Mouse (Mus musculus) midbrain, embryonic 12.5 days (tissue): ENCODE results near the gene Rbmx. TPM values are rescaled to one million over a fixed set of nuclear protein-coding genes. Genes with fewer than 3 reads are reported as not detected.
A peak's percentile ranks its signal among the peaks of the same experiment; 100 is the strongest.

ENCODE experiments used
- ATAC-seq: fragments of 200-750 bp; cut with Nextera tagmentation; 2 replicates; pipeline ENCODE4 v1.8.0; 2017; ENCODE audit warnings: low read depth, moderate TSS enrichment, moderate library complexity; ENCODE audit not compliant: low FRiP score
- H3K27ac ChIP-seq: fragments of 300-500 bp; sonication (generic); replicated peaks from 2 replicates; pipeline ENCODE4 v1.5.1; 2016; ENCODE audit warnings: mild to moderate bottlenecking
- H3K27me3 ChIP-seq: fragments of 300-500 bp; sonication (generic); 2 replicates; pipeline ENCODE4 v1.6.1; 2016; ENCODE audit warnings: mild to moderate bottlenecking
- H3K36me3 ChIP-seq: fragments of 300-500 bp; sonication (generic); 2 replicates; pipeline ENCODE4 v1.6.1; 2016
- H3K4me1 ChIP-seq: fragments of 300-500 bp; sonication (generic); 2 replicates; pipeline ENCODE4 v1.6.1; 2016
- H3K4me2 ChIP-seq: fragments of 300-500 bp; sonication (generic); replicated peaks from 2 replicates; pipeline ENCODE4 v1.6.1; 2016; ENCODE audit warnings: mild to moderate bottlenecking, moderate library complexity
- H3K4me3 ChIP-seq: fragments of 300-500 bp; sonication (generic); 2 replicates; pipeline ENCODE4 v1.5.1; 2016; ENCODE audit warnings: mild to moderate bottlenecking
- H3K9ac ChIP-seq: fragments of 300-500 bp; sonication (generic); replicated peaks from 2 replicates; pipeline ENCODE4 v1.6.1; 2016; ENCODE audit warnings: mild to moderate bottlenecking, moderate library complexity
- H3K9me3 ChIP-seq: fragments of 300-500 bp; sonication (generic); 2 replicates; pipeline ENCODE4 v1.6.1; 2016; ENCODE audit warnings: mild to moderate bottlenecking
- WGBS: fragments of 180-500 bp; shearing (Covaris S2); methylation state at CpG from one replicate; pipeline ENCODE4 v1.1.7; 2016; 5-methylcytosine and 5-hydroxymethylcytosine counted together
- polyA plus RNA-seq: library from polyadenylated mRNA; unstranded; fragments of >200 nt; fragmentation: Nextera tagmentation; extraction: Ambion mirVana; gene quantifications from 2 replicates; pipeline ENCODE4 v1.2.1, GENCODE M21; 2016

Rbmx gene
- 268 and 280 TPM in 2 replicates for polyA plus RNA-seq

DNA sequence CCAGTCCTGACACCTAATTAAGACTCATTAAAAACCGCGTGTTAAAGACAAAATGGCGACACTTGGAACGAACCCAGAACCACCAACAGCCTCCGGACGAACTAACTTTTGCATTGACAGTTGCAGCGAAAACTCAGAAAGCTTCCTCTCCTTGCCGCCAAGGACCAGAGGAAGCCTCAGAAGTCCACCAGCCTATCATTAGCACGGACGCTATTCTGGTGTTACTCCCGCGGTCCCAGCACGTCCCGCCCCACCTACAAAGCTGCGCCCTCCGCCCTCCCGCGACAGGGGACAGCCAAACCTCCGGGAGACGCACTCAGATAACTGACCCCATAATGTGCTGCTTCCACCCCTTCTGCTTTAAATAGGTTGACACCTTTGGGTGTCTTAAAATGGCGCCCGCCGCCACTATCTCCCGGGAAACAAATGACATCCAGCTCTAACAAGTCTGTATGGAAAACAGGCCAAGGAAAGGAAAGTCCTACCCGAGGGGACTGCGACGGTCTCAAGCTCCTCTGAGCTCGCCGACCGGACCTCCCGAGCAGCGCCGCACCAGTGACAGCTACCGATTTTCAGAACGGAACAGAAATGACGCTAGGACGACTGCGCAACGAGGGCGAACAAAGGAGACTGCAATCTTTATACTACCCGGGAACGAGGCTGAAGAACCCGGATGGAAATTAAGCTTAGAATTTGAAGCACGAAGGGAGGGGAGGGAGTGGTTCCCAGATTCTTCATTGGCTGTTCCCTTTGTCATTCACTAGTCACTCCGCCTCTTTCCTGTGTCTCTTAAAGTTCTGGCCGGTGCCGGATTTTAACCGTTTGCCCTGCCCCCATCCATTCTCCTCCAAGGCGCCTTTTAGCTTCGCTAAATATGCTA is at the start of gene Rbmx:
Gene Rbmx, minus strand, starts transcription at position 670 of the 880 bp plus-strand sequence.
- Histone ChIP-seq H3K4me1 (no peaks in the 10 kb centered on the region), H3K27ac (peak within 1 kb of the TSS; percentile 93), H3K36me3 (peaks cover 13% of the 10 kb centered on the region), H3K27me3 (no peaks in the 10 kb centered on the region), H3K4me2 (peak within 1 kb of the TSS; percentile 54), H3K9me3 (no peaks in the 10 kb centered on the region), H3K4me3 (peak within 1 kb of the TSS; percentile 59), H3K9ac (peak within 1 kb of the TSS; percentile 77)
- peak; percentile 96 for ATAC-seq
- WGBS = 25% methylated on average over 50 of the region's 50 CpGs

DNA sequence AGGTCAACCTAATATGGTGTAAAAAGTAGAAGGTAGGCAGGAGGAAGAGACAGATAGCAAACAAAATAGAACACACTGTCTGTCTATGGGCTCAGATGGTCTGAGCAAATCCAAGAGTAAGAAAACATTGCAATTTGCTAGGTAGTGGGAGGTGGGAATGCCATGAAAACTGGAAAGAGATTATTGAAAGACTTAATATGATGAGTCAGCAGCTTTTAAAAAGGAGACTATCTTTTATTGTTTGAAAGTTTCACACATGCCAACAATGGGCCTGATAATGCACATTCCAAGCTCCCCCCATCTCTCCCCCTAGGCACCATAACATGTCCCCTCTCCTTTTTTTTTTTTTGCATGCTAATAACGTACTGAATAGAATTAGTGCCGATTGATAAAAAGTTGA is 41.1 kb upstream of the Rbmx start:
- Histone ChIP-seq H3K9me3 (no peaks in the 10 kb centered on the region), H3K27ac (no peak overlapping the region), H3K36me3 (no peaks in the 10 kb centered on the region), H3K4me1 (no peaks in the 10 kb centered on the region), H3K9ac (no peak overlapping the region), H3K27me3 (no peaks in the 10 kb centered on the region), H3K4me3 (no peak overlapping the region), H3K4me2 (no peak overlapping the region)
- 91% methylated on average over 2 of the region's 2 CpGs for WGBS
- no peak for ATAC-seq

DNA sequence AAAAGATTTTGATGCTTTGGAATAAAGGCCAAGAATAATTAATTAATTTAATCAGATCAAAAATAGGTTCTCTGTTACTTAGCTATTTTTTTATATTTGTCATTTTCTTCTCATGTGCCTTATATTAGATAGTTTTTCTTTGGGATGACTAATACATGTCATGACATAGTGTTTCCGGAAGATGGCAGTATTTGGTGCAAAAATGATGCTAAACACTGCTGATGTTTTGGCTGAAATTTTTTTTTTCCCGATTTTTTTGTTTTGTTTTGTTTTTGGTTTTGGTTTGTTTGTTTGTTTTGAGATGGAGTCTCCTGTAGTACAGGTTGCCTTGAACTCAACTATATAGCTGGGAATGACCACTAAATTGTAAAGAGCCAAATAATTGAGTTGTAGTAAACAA is 38.8 kb upstream of the Rbmx start:
- H3K9ac ChIP-seq = no peak overlapping the region
- no peak overlapping the region for H3K4me3 ChIP-seq
- no peaks in the 10 kb centered on the region for H3K4me1 ChIP-seq
- H3K36me3 ChIP-seq = no peaks in the 10 kb centered on the region
- H3K4me2 ChIP-seq = no peak overlapping the region
- H3K27me3 ChIP-seq = no peaks in the 10 kb centered on the region
- ATAC-seq = no peak
- no peak overlapping the region for H3K27ac ChIP-seq
- WGBS = 15% methylated on average over 2 of the region's 2 CpGs
- H3K9me3 ChIP-seq = no peaks in the 10 kb centered on the region

DNA sequence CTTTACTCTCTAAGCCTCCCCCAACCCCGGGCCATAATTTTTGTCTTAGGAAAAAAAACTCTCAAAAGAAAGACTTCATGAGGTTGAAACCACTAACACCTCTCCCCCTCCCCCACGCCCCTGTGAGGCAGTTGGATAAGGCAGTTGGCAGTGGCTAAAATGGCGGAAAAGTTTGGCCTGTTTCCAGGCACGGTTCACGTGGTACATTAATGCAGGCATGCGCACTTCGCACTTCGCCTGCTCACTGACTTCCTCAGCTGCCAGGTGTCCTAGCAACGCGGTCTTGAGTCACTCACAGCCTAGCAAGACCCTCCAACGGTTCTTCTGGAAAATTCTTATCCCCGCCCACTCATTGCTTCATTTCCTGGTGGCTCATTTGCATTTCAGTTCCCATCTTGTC is 15.9 kb upstream of the Rbmx start, which contains the start of gene Gm364:
Gene Gm364, plus strand, starts transcription at position 386 of the 400 bp plus-strand sequence.
- WGBS = 90% methylated on average over 12 of the region's 12 CpGs
- Histone ChIP-seq H3K27me3 (no peaks in the 10 kb centered on the region), H3K4me2 (no peak within 1 kb of the TSS), H3K4me1 (no peaks in the 10 kb centered on the region), H3K9me3 (no peaks in the 10 kb centered on the region), H3K27ac (no peak within 1 kb of the TSS), H3K36me3 (no peaks in the 10 kb centered on the region), H3K4me3 (no peak within 1 kb of the TSS), H3K9ac (no peak within 1 kb of the TSS)
- no peak for ATAC-seq

DNA sequence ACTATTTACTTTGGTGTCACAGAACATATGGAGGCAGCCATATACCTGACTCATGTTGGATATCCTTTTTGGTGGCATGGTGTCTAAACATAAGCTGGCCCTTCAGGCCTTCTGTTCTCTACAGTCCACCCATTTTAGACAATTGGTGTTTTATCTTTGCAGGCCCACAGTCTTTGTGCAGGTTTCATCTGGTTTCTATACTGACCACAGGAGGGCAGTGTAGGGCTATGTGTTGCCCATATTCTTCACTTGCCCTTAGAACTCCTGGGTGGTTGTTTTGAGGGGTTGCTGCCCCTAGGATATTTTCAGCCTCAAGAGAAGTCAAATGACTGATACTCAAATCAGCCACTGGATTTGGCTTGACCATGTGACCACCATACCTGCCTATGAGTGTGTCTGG is 10.8 kb upstream of the Rbmx start:
- Histone ChIP-seq H3K4me3 (no peak overlapping the region), H3K9me3 (no peaks in the 10 kb centered on the region), H3K36me3 (no peaks in the 10 kb centered on the region), H3K4me2 (no peak overlapping the region), H3K9ac (no peak overlapping the region), H3K4me1 (no peaks in the 10 kb centered on the region), H3K27ac (no peak overlapping the region), H3K27me3 (no peaks in the 10 kb centered on the region)
- peak; percentile 27; the same call in 1 of the 2 replicates for ATAC-seq

DNA sequence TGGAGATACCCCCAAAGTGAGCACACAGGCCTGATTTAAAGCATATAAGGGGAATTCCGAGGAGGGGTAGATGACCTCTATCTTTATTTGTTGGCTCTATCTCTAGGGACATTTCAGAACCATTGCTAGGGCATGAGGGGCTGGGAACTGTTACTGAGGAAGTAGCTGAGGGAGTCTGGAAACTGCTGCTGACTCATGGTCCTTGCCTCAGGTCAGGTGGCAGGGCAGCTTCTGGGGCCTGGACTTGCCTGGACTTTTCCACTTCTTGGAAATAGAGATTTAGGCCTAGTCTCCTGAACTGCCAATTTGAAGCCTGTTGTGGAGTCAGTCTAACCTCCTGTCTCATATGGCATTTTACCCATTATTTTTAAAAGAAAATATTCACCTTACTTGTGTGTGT is 8.6 kb upstream of the Rbmx start:
- ATAC-seq = no peak
- no peak overlapping the region for H3K27ac ChIP-seq
- no peak overlapping the region for H3K9ac ChIP-seq
- H3K4me2 ChIP-seq = no peak overlapping the region
- H3K9me3 ChIP-seq = no peaks in the 10 kb centered on the region
- 93% methylated on average over 1 of the region's 1 CpGs for WGBS
- no peak overlapping the region for H3K4me3 ChIP-seq
- no peaks in the 10 kb centered on the region for H3K27me3 ChIP-seq
- no peaks in the 10 kb centered on the region for H3K36me3 ChIP-seq
- H3K4me1 ChIP-seq = no peaks in the 10 kb centered on the region

DNA sequence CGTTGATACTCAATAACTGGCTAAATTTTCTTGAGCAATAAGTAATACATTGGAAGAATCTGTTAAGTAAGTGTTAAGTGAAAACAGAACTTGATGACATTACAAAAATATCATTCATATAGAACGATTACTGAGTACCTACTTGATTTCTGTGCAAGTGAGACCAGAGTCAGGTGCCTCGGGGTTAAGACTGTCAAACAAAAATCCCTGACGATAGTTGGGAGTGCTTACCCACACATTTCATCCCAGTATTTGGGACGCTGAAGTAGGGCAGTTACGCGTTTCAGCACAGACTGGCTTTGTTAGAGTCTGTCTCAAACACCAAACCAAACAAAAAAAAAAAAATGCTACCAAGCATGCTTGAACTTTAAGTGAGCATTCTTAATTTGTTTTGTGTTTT is 576 bp upstream of the Rbmx start:
- Histone ChIP-seq H3K9ac (no peak overlapping the region), H3K36me3 (peaks cover 13% of the 10 kb centered on the region), H3K4me2 (peak overlapping the region; percentile 31), H3K9me3 (no peaks in the 10 kb centered on the region), H3K4me3 (no peak overlapping the region), H3K4me1 (no peaks in the 10 kb centered on the region), H3K27me3 (no peaks in the 10 kb centered on the region), H3K27ac (no peak overlapping the region)
- peak; percentile 24; the same call in 1 of the 2 replicates for ATAC-seq
- WGBS = 29% methylated on average over 7 of the region's 7 CpGs

DNA sequence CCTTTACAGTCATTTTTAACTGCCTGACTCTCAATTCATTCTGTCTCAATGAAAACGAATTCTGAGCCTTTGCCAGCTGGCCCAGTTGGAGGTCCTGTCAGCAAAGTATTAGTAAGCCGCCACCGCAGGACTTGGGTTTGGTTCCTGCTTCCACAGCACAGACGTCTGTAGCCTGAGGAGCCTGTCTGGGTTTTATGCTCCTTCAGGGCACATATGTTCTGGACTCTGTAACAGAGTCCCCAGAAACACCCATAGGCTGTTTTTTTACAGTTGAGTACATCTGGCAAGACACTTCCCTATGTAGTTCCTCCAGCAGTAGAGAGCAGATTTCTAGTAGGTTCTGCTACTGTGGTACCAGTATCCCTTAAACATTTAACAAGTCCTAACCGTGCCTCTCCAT is 11.9 kb downstream of the Rbmx start:
- H3K36me3 ChIP-seq = peaks cover 60% of the 10 kb centered on the region
- H3K4me3 ChIP-seq = no peak overlapping the region
- H3K27me3 ChIP-seq = no peaks in the 10 kb centered on the region
- no peak overlapping the region for H3K4me2 ChIP-seq
- H3K27ac ChIP-seq = no peak overlapping the region
- no peak overlapping the region for H3K9ac ChIP-seq
- H3K4me1 ChIP-seq = no peaks in the 10 kb centered on the region
- H3K9me3 ChIP-seq = no peaks in the 10 kb centered on the region
- 79% methylated on average over 5 of the region's 5 CpGs for WGBS
- ATAC-seq = no peak

DNA sequence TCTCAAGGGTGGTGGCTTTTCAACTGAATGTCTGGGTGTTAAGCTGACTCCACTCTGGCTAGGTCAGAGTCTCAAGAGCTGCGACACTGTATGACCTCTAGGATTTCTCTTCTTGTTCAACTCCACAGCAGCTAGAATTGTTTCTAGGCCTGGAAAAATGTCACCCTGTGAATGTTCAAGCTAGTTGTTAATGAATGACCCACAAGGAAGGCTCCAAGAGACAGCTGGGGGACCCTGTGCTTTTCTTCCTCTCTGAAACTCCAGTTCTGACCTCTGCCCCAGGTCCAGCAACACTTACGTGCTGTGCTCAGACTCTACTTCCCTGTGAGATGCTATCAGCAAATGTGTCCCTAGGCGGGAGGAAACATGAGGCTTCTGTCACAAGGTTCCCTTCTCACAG is 14.3 kb downstream of the Rbmx start:
- H3K9me3 ChIP-seq = no peaks in the 10 kb centered on the region
- ATAC-seq = no peak
- H3K4me3 ChIP-seq = no peak overlapping the region
- H3K9ac ChIP-seq = no peak overlapping the region
- no peaks in the 10 kb centered on the region for H3K27me3 ChIP-seq
- H3K27ac ChIP-seq = no peak overlapping the region
- no peaks in the 10 kb centered on the region for H3K4me1 ChIP-seq
- H3K36me3 ChIP-seq = peaks cover 46% of the 10 kb centered on the region
- 95% methylated on average over 3 of the region's 3 CpGs for WGBS
- H3K4me2 ChIP-seq = no peak overlapping the region

DNA sequence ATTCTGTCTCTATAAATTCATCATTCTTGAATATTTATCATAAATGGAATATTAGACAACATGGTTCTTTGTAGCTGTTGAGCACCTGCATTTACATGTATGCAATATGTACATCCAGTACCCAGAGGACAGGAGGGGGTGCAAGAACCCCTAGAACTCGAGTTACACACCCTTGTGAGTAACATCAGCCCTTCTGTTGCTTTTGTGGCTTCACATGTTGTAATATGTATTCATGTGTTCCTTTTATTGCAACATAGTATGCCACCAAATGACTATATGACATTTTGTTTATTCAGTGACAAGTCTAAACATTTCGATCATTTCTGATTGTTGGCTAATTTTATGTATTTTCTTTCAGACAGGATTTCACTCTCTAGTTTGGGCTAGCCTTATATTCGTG is 15.7 kb downstream of the Rbmx start:
- Histone ChIP-seq H3K9ac (no peak overlapping the region), H3K27me3 (no peaks in the 10 kb centered on the region), H3K4me2 (no peak overlapping the region), H3K36me3 (peaks cover 45% of the 10 kb centered on the region), H3K4me1 (no peaks in the 10 kb centered on the region), H3K27ac (no peak overlapping the region), H3K9me3 (no peaks in the 10 kb centered on the region), H3K4me3 (no peak overlapping the region)
- 83% methylated on average over 3 of the region's 3 CpGs for WGBS
- no peak for ATAC-seq

DNA sequence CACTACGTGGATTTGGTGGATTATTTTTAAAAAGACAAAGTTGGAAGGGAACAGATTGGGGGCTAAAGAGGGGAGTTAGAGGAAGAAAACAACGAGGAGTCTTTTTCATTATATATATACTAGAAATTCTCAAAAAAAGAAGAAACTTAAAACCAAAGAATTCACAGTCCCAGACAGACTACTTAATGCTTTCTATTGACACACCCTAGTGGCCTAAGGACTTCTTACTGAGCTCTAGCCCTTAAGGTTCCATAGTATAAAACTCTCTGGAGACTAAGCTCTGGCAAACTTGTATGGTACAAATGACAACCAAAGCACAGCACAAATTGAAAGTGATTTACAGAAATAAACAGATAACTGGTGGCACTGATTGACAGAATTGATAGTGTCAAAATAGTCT is 18.8 kb downstream of the Rbmx start:
- H3K4me3 ChIP-seq = no peak overlapping the region
- no peaks in the 10 kb centered on the region for H3K27me3 ChIP-seq
- WGBS = 83% methylated on average over 2 of the region's 2 CpGs
- H3K4me1 ChIP-seq = no peaks in the 10 kb centered on the region
- H3K27ac ChIP-seq = no peak overlapping the region
- no peak overlapping the region for H3K9ac ChIP-seq
- no peaks in the 10 kb centered on the region for H3K9me3 ChIP-seq
- ATAC-seq = no peak
- H3K4me2 ChIP-seq = no peak overlapping the region
- peaks cover 21% of the 10 kb centered on the region for H3K36me3 ChIP-seq

DNA sequence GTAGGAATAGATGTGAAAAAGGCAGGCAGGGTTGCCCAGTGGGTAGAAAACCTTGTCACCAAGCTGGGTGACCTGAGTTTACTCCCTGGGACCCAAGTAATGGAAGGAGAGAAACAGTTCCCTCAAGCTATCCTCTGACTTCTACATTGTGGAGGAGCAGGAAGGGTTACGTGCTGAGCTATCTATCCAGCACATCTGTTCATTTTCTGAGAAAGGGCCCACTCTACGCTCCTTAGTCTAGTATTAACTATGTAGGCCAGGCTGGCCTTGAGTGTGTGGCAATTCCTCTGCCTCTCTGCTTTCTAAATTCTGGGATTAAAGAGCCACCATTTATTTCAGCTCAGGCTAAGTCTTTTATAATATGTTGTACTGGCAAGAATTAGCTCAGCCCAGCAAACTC is 19.3 kb downstream of the Rbmx start:
- Histone ChIP-seq H3K9me3 (no peaks in the 10 kb centered on the region), H3K4me3 (no peak overlapping the region), H3K36me3 (peaks cover 17% of the 10 kb centered on the region), H3K9ac (no peak overlapping the region), H3K27ac (no peak overlapping the region), H3K4me2 (no peak overlapping the region), H3K27me3 (no peaks in the 10 kb centered on the region), H3K4me1 (no peaks in the 10 kb centered on the region)
- WGBS = 83% methylated on average over 2 of the region's 2 CpGs
- no peak for ATAC-seq
